In genomic region chr5:76130292-76130691, GRCm38 (mm10) we compare ENCODE assay signal across 13 mouse cellular contexts. TPM values are rescaled to one million over a fixed set of nuclear protein-coding genes. Genes with fewer than 3 reads are reported as not detected.
A peak's percentile ranks its signal among the peaks of the same experiment; 100 is the strongest.
DNase-seq lines count a peak whose midpoint lies in the region; ATAC-seq and TF ChIP-seq lines count a peak whose summit lies in the region.
"Had no signal": no experiment of that assay in that cellular context is flagged by ENCODE, and none has a peak within 500 bp of the region (broad histone marks: within the 10 kb centered on the region; RNA-seq: fewer than 3 reads in every experiment).

No protein-coding gene starts in this region.

- no peak overlapping the region for H3K4me2 ChIP-seq in heart, postnatal 0 days (ENCODE audit: low read depth, low read length)
- H3K4me2 ChIP-seq in liver, postnatal 0 days (ENCODE audit: low read depth, low read length) = no peak overlapping the region
- no peak overlapping the region for H3K4me2 ChIP-seq in liver, embryonic 11.5 days
- H3K4me2 ChIP-seq in hindbrain, embryonic 16.5 days (ENCODE audit: low read length) = no peak overlapping the region

- no peak for ATAC-seq in heart, postnatal 0 days (ENCODE audit: insufficient read depth, low read depth)
- ATAC-seq in liver, postnatal 0 days = no peak
- ATAC-seq in liver, embryonic 11.5 days (replicated peaks; ENCODE audit: low FRiP score) = no peak
- peak; percentile 37 to 66; a peak in 3 of 4 replicates for ATAC-seq in hematopoietic stem cell, adult 5-6 weeks (replicated peaks in 1 of 2; ENCODE audit: insufficient read depth in 1 of 2, low FRiP score in 2 of 2, low TSS enrichment in 1 of 2, low read depth in 1 of 2, poor library complexity in 2 of 2, severe bottlenecking in 2 of 2)
- ATAC-seq in hindbrain, embryonic 16.5 days = no peak

- 28% methylated on average over 2 of the region's 2 CpGs for whole genome bisulfite sequencing in heart, postnatal 0 days
- 39% methylated on average over 2 of the region's 2 CpGs for WGBS in liver, postnatal 0 days (ENCODE audit: insufficient replicate concordance)
- 60% methylated on average over 2 of the region's 2 CpGs for WGBS in liver, embryonic 11.5 days
- WGBS in hindbrain, embryonic 16.5 days = 58% methylated on average over 2 of the region's 2 CpGs

- no peak overlapping the region for H3K9ac ChIP-seq in heart, postnatal 0 days (replicated peaks; ENCODE audit: low read depth, low read length)
- no peak overlapping the region for H3K9ac ChIP-seq in liver, postnatal 0 days (replicated peaks)
- H3K9ac ChIP-seq in liver, embryonic 11.5 days (ENCODE audit: low read depth, low read length) = no peak overlapping the region
- no peak overlapping the region for H3K9ac ChIP-seq in hindbrain, embryonic 16.5 days (ENCODE audit: low read depth, low read length)

- TF ChIP-seq CTCF in heart, postnatal 0 days (IDR thresholded peaks at IDR 0.05; ENCODE audit: low read depth) = peak; percentile 25; the same call in 1 of the 2 replicates
- peak; percentile 34 for TF ChIP-seq CTCF in liver, postnatal 0 days (IDR thresholded peaks at IDR 0.05; ENCODE audit: low read depth)

- H3K36me3 ChIP-seq in heart, postnatal 0 days (replicated peaks; ENCODE audit: control insufficient read depth, insufficient read depth, low read length) = no peaks in the 10 kb centered on the region
- H3K36me3 ChIP-seq in liver, postnatal 0 days (replicated peaks; ENCODE audit: insufficient read depth, low read length) = no peaks in the 10 kb centered on the region
- H3K36me3 ChIP-seq in liver, embryonic 11.5 days (ENCODE audit: control insufficient read depth, insufficient read depth, low read length) = no peaks in the 10 kb centered on the region
- H3K36me3 ChIP-seq in hindbrain, embryonic 16.5 days (ENCODE audit: control insufficient read depth, insufficient read depth, low read length) = no peaks in the 10 kb centered on the region

- no peaks in the 10 kb centered on the region for H3K27me3 ChIP-seq in heart, postnatal 0 days (ENCODE audit: control insufficient read depth, insufficient read depth, low read length)
- no peaks in the 10 kb centered on the region for H3K27me3 ChIP-seq in liver, postnatal 0 days (ENCODE audit: insufficient read depth, low read length)
- H3K27me3 ChIP-seq in liver, embryonic 11.5 days (replicated peaks; ENCODE audit: control insufficient read depth, insufficient read depth, low read length) = no peaks in the 10 kb centered on the region
- H3K27me3 ChIP-seq in hindbrain, embryonic 16.5 days (replicated peaks; ENCODE audit: control insufficient read depth, insufficient read depth, low read length) = no peaks in the 10 kb centered on the region

- no peaks in the 10 kb centered on the region for H3K9me3 ChIP-seq in heart, postnatal 0 days (replicated peaks; ENCODE audit: control insufficient read depth, low read length)
- H3K9me3 ChIP-seq in liver, postnatal 0 days (ENCODE audit: low read length) = no peaks in the 10 kb centered on the region
- no peaks in the 10 kb centered on the region for H3K9me3 ChIP-seq in liver, embryonic 11.5 days (ENCODE audit: control insufficient read depth, low read length)
- no peaks in the 10 kb centered on the region for H3K9me3 ChIP-seq in hindbrain, embryonic 16.5 days (ENCODE audit: control insufficient read depth, low read length)

- no peaks in the 10 kb centered on the region for H3K4me1 ChIP-seq in heart, postnatal 0 days (ENCODE audit: control insufficient read depth, insufficient read depth)
- no peaks in the 10 kb centered on the region for H3K4me1 ChIP-seq in liver, postnatal 0 days (ENCODE audit: insufficient read depth)
- no peaks in the 10 kb centered on the region for H3K4me1 ChIP-seq in liver, embryonic 11.5 days (replicated peaks; ENCODE audit: control insufficient read depth, insufficient read depth, low read length)
- no peaks in the 10 kb centered on the region for H3K4me1 ChIP-seq in hindbrain, embryonic 16.5 days (ENCODE audit: control insufficient read depth, insufficient read depth, low read depth, low read length)

- no peak overlapping the region for H3K27ac ChIP-seq in heart, postnatal 0 days (ENCODE audit: low read depth)
- H3K27ac ChIP-seq in liver, postnatal 0 days (ENCODE audit: low read depth) = no peak overlapping the region
- H3K27ac ChIP-seq in liver, embryonic 11.5 days (ENCODE audit: low read depth, low read length) = no peak overlapping the region
- H3K27ac ChIP-seq in hindbrain, embryonic 16.5 days (ENCODE audit: low read depth, low read length) = no peak overlapping the region

- DNase-seq in heart, postnatal 0 days (ENCODE audit: low spot score) = no peak
- DNase-seq in heart, adult 9 months (ENCODE audit: low spot score in 2 of 2) = no peak
- no peak for DNase-seq in liver, postnatal 0 days
- DNase-seq in liver, embryonic 11.5 days (ENCODE audit: low spot score) = no peak
- peak; percentile 14 for DNase-seq in NIH3T3 (ENCODE audit: low read depth)
- DNase-seq: adrenal gland, postnatal 36 days; cerebellum, adult 11-12 months; gastrocnemius, postnatal 36 days; heart, postnatal 14 days; kidney, adult 11 months; thymus, postnatal 36 days had no signal

- TF ChIP-seq EP300 in heart, postnatal 0 days (IDR thresholded peaks at IDR 0.05; ENCODE audit: low read depth) = no peak
- TF ChIP-seq EP300 in liver, postnatal 0 days (IDR thresholded peaks at IDR 0.05; ENCODE audit: low read depth) = no peak

- H3K4me3 ChIP-seq in heart, postnatal 0 days (ENCODE audit: low read depth, low read length) = no peak overlapping the region
- H3K4me3 ChIP-seq in liver, postnatal 0 days (ENCODE audit: low read depth, low read length) = no peak overlapping the region
- no peak overlapping the region for H3K4me3 ChIP-seq in liver, embryonic 11.5 days (ENCODE audit: low read depth, low read length)
- H3K4me3 ChIP-seq in hindbrain, embryonic 16.5 days (ENCODE audit: low read length) = no peak overlapping the region

RNA-seq across cellular contexts. Expression of gene Srd5a3, which starts 9.8 kb away (rescaled TPM):
- total RNA-seq in heart, postnatal 0 days (2014; rRNA removed; ENCODE audit: low replicate concordance) = 23.7 and 24.3 TPM in 2 replicates
- polyA plus RNA-seq in heart, postnatal 0 days (2015; fragmentation: Nextera tagmentation; extraction: Ambion mirVana) = 25.5 and 26.9 TPM in 2 replicates
- 15.4 and 15.6 TPM in 2 replicates for polyA plus RNA-seq in liver, postnatal 0 days (2015; fragmentation: Nextera tagmentation; extraction: Ambion mirVana)
- polyA plus RNA-seq in liver, embryonic 11.5 days (2014; fragmentation: Nextera tagmentation; extraction: Ambion mirVana) = 20.1 and 21.0 TPM in 2 replicates
- total RNA-seq in hematopoietic stem cell, adult 5-6 weeks (2017) = 15.5 and 33.3 TPM in 2 replicates
- 20.4 and 22.9 TPM in 2 replicates for polyA plus RNA-seq in hindbrain, embryonic 16.5 days (2015; fragmentation: Nextera tagmentation; extraction: Ambion mirVana)

RNA-seq across cellular contexts. Expression of gene Tmem165, which starts 53.4 kb away (rescaled TPM):
- 81.9 and 108 TPM in 2 replicates for total RNA-seq in heart, postnatal 0 days (2014; rRNA removed; ENCODE audit: low replicate concordance)
- 46.4 and 48.9 TPM in 2 replicates for polyA plus RNA-seq in heart, postnatal 0 days (2015; fragmentation: Nextera tagmentation; extraction: Ambion mirVana)
- 20.9 and 25.6 TPM in 2 replicates for polyA plus RNA-seq in liver, postnatal 0 days (2015; fragmentation: Nextera tagmentation; extraction: Ambion mirVana)
- 67.2 and 73.9 TPM in 2 replicates for polyA plus RNA-seq in liver, embryonic 11.5 days (2014; fragmentation: Nextera tagmentation; extraction: Ambion mirVana)
- 47.3 and 61.6 TPM in 2 replicates for total RNA-seq in hematopoietic stem cell, adult 5-6 weeks (2017)
- 42.8 and 46.3 TPM in 2 replicates for polyA plus RNA-seq in hindbrain, embryonic 16.5 days (2015; fragmentation: Nextera tagmentation; extraction: Ambion mirVana)

Comparison
In these comparisons a context has a peak if more than half of its experiments do, and no peak if none do; other contexts are left out.
1. ATAC-seq: peak in hematopoietic stem cell, adult 5-6 weeks (2 of 2); none in heart, postnatal 0 days (single experiment), liver, postnatal 0 days (single experiment), liver, embryonic 11.5 days (single experiment) and hindbrain, embryonic 16.5 days (single experiment).